Mouse (Mus musculus) v-Abl transformed pro-B cells (cell line): ENCODE results near the gene St6galnac3.

Source experiments
- in situ Hi-C, 2 experiments: fragments of 400-800 bp; cut with MboI; formaldehyde crosslinking; loops; one replicate each; pipeline ENCODE4 v1.15.1; 2025; ENCODE audit not compliant: unreplicated experiment in 2 of 2

The St6galnac3 gene

GRCm38 (mm10) chr3:153484701-153485100, 240.3 kb downstream of the St6galnac3 start:
- in situ Hi-C loops, result no loop called here

DNA sequence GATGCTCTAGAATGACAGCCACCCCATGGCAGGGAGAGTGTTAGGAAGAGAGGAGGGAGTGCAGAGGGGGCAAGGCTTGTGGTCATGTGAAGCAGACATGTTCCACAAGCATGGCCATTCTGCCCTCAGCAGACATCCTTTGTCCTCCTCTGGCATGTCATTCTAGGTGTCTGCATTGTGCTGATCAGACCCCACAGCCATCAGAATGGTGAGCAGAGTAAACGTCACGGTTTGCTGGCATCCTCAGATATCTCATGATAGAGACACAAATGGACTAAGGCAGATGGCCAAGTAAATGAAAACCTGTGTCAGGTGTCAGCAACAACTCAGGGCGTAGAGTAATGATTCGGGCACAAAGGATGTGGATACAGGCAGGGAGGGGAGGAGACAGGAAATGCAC, 241.3 kb downstream of the St6galnac3 start:
- in situ Hi-C loops, result no loop called here

GRCm38 (mm10) chr3:153482098-153482497, 242.9 kb downstream of the St6galnac3 start:
- in situ Hi-C loops, result no loop called here

DNA sequence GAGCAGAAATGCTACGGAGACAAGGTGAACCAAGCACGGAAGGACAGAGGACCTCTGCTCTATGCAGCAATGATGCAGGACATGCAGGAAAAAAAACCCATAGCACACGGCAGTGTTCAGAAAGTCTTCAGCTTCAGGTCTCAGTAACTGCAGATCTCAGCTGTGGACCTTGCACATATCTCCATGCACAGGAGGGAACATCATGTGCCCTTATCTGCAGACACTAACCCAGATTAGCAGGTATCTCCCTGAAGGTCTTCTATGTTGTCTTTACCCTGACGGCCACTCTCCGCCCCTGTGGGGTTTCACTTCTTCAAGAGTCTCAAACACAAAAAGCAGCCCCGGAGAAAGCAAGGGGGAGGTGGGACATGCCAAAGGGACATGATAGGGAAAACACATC, 244.0 kb downstream of the St6galnac3 start:
- in situ Hi-C loops, result no loop called here

- in situ Hi-C loops, result no loop called here
Observed at GRCm38 (mm10) chr3:153480636-153481006, 244.4 kb downstream of the St6galnac3 start.

- in situ Hi-C loops, result no loop called here
Observed at GRCm38 (mm10) chr3:153480005-153480635, 244.9 kb downstream of the St6galnac3 start.

DNA sequence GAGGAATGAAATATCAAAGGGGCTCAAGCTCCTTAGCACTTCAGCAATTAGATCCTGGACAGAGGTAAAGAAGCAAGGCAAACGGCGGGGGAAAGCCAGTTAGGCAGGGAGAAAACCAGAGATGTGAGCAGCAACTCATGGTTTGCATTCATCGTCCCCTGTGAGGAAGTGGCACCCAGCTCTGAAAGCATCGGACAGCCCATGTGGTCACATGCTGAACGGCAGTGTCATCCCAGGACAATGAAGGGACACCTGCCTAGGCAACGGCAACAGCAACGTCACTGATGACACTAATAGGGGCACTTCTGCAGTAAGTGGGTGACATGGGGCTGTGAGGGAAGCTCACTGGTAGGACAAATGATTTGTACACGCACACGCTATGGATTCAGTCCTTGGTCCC, 249.1 kb downstream of the St6galnac3 start:
- in situ Hi-C loops, result no loop called here

GRCm38 (mm10) chr3:153475461-153475860, 249.5 kb downstream of the St6galnac3 start:
- in situ Hi-C loops, result no loop called here

GRCm38 (mm10) chr3:153472583-153473471, 252.1 kb downstream of the St6galnac3 start:
- in situ Hi-C loops, result no loop called here

DNA sequence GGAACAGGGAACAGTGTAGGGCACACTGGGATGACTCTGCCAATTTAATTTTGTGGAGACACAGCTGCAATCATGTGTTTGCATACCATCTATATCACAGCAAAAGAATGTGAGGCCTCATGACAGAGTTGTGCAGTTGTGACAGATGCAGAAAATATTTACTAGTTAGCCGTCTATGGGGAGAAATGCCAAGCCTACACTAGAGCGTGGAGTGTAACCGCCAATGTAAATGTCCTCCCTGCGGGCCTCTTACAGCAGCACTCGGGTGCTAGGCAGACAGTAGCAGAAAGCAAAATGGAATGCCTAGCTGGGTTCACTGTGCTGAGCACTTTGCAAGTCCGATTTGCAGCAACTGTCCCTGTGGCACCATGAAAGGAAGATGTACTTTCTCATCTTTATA, 261.1 kb downstream of the St6galnac3 start:
- in situ Hi-C loops, result no loop called here

GRCm38 (mm10) chr3:153460173-153460572, 264.8 kb downstream of the St6galnac3 start:
- in situ Hi-C loops, result no loop called here

DNA sequence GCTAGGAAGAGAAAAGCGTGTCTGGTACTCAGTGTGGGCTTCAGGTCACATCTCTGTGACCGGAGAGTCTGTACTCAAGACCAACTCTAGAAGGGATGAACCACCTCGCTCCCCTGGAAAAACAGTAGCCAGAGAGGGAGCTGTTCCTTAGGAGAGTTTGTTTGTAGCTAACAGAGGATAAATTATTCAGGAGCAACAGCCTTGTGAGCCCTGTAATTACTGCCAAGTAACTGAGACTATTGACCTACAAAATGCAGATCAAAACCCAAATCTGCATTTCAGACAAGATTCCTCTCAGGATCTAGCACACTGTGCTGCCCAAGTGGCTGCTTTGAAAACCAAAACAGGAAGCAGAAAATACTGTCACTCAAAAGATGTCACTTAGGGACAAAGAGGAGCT, 266.4 kb downstream of the St6galnac3 start:
- in situ Hi-C loops, result no loop called here

DNA sequence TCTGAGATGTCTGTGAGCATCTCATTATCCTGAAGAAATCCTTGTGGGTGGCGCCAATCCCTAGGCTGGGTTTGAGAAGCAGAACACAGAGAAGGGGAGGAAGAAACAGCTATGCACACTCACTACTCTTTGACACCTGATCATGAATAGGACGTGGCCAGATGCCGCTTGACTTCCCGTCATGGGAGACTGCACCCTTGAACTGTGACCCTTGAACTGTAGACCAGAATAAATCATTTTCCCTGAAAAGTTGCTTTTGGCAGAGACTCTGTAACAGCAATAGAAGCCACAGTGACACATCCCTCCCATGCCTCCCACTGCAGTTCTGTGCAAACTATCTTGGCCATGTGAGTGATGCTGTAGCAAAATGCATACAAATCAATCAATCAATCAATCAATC, 267.3 kb downstream of the St6galnac3 start:
- in situ Hi-C loops, result no loop called here

GRCm38 (mm10) chr3:153457203-153457602, 267.8 kb downstream of the St6galnac3 start:
- in situ Hi-C loops, result no loop called here

GRCm38 (mm10) chr3:153456227-153456626, 268.7 kb downstream of the St6galnac3 start:
- in situ Hi-C loops, result no loop called here

DNA sequence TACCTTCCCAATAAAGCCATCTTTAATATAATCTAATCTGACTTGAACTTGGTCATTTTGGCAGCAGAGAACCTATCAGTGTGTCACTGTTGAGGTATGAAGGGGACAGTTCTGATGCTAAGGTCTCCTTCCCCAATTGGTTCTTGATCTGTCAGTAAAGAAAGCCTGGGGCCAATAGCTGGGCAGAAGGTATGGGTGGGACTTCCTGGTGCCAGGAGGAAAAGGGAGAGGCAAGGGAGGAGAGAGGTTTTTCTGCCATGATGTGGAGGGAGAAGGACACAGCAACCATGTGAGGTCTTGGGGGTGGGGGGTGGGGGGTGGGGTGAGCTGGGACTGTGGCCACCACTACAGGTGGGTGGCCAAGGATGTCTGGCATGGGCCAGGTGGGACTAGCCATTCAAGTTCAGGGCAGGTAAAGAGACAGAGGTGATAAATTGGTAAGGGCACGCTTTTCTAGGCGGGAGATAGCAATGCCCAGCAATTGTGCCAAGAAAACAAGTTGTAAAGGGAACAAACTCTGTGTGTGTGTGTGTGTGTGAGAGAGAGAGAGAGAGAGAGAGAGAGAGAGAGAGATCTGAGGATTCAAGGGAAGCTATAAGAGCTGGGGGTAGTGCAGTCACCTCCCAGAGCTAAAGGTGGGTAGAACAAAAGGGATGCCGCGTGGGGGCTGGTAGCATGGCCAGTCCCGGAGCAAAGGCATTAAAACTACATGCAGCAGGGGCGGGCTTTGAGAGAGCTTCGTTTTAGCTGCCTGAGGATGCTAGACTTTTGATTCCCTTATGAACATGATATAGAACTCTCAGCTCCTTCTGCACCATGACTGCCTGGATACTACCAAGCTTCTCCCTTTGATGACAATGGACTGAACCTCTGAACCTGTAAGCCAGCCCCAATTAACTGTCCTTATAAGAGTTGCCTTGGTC, 271.6 kb downstream of the St6galnac3 start:
- in situ Hi-C loops, result no loop called here

GRCm38 (mm10) chr3:153452299-153452996, 272.5 kb downstream of the St6galnac3 start:
- in situ Hi-C loops, result no loop called here

- in situ Hi-C loops, result no loop called here
Observed at GRCm38 (mm10) chr3:153441329-153441728, 283.6 kb downstream of the St6galnac3 start.

- in situ Hi-C loops, result no loop called here
Observed at GRCm38 (mm10) chr3:153436076-153437021, 288.6 kb downstream of the St6galnac3 start.
